Mouse (Mus musculus) stomach, embryonic 15.5 days (tissue): ENCODE measurements around the gene Wdr25. TPM values are rescaled to one million over a fixed set of nuclear protein-coding genes. Genes with fewer than 3 reads are reported as not detected.

Experiments
- ATAC-seq: fragments of 200-750 bp; cut with Nextera tagmentation; 2 replicates; pipeline ENCODE4 v1.8.0; 2017; ENCODE audit warnings: low read depth, moderate number of reproducible peaks, moderate TSS enrichment; ENCODE audit not compliant: insufficient read depth, low FRiP score
- H3K27ac ChIP-seq: fragments of 300-500 bp; sonication (generic); 2 replicates; pipeline ENCODE4 v1.5.1; 2015; ENCODE audit warnings: mild to moderate bottlenecking, inconsistent platforms
- H3K27me3 ChIP-seq: fragments of 300-500 bp; sonication (generic); replicated peaks from 2 replicates; pipeline ENCODE4 v1.6.1; 2015; ENCODE audit warnings: inconsistent platforms
- H3K36me3 ChIP-seq: fragments of 300-500 bp; sonication (generic); 2 replicates; pipeline ENCODE4 v1.6.1; 2015; ENCODE audit warnings: inconsistent platforms
- H3K4me1 ChIP-seq: fragments of 300-500 bp; sonication (generic); 2 replicates; pipeline ENCODE4 v1.6.1; 2015; ENCODE audit warnings: inconsistent platforms
- H3K4me2 ChIP-seq: fragments of 300-500 bp; sonication (generic); 2 replicates; pipeline ENCODE4 v1.6.1; 2015; ENCODE audit warnings: mild to moderate bottlenecking, inconsistent platforms
- H3K4me3 ChIP-seq: fragments of 300-500 bp; sonication (generic); replicated peaks from 2 replicates; pipeline ENCODE4 v1.5.1; 2015; ENCODE audit warnings: inconsistent platforms
- H3K9ac ChIP-seq: fragments of 300-500 bp; sonication (generic); 2 replicates; pipeline ENCODE4 v1.6.1; 2015; ENCODE audit warnings: inconsistent platforms
- H3K9me3 ChIP-seq: fragments of 300-500 bp; sonication (generic); 2 replicates; pipeline ENCODE4 v1.6.1; 2016; ENCODE audit warnings: inconsistent platforms
- WGBS: fragments of 180-500 bp; shearing (Covaris S2); methylation state at CpG from one replicate; pipeline ENCODE4 v1.1.7; 2015; 5-methylcytosine and 5-hydroxymethylcytosine counted together
- polyA plus RNA-seq: library from polyadenylated mRNA; unstranded; fragments of >200 nt; fragmentation: Nextera tagmentation; extraction: Ambion mirVana; gene quantifications from 2 replicates; pipeline ENCODE4 v1.2.1, GENCODE M21; 2015

The Wdr25 gene
- polyA plus RNA-seq, 1 experiment from 2014 or later, result 8.3 TPM

DNA sequence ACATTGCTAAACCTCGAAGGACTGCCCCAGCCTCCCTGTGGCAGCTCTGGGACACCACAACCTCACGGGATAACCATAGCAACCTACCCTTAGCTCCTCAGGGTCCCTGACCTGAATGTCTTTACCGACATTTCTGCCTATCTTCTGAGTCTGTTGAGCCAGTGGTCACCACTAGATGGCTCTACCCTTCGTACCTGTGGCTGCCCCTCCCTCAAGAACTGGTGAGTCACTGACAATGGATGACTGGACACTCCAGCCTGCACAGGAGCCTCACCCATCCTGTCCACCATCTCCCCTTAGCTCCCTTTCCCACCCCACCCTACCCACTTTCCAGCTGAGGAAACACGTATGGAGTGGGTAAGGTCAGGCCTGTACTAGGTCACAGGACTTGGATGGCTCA lies 151.1 kb downstream of the Wdr25 start:
- Histone ChIP-seq H3K4me3 (no peak overlapping the region), H3K36me3 (no peaks in the 10 kb centered on the region), H3K4me1 (peaks cover 5% of the 10 kb centered on the region; the same call in 1 of the 2 replicates), H3K27ac (no peak overlapping the region), H3K9me3 (no peaks in the 10 kb centered on the region), H3K9ac (no peak overlapping the region), H3K4me2 (no peak overlapping the region), H3K27me3 (0 out of 2 replicates have a peak, but pooled peaks cover 4% of the 10 kb centered on the region)
- WGBS, result 26% methylated on average over 5 of the region's 5 CpGs
- 0 out of 2 replicates have a peak, but pooled peaks have one; percentile 15 for ATAC-seq

DNA sequence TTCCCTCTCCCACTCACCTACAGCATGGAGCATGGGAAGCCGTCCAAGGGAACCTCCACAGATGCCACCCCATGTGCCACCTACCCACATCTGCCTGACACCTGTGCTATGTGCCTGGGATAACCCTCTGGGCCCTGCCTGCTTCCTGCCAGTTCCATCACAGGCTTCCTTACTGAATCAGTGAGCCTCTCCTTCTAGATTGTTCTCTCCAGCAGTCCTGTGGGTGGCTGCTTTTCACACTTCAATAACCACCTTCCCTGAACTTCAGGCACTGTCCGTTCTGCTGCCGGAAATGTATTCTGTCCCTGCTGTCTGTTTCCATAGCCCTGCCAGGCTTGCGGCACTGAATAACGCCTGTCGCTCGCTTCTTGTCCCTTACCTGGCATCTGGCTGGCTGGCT lies 152.2 kb downstream of the Wdr25 start:
- WGBS, result 81% methylated on average over 7 of the region's 7 CpGs
- Histone ChIP-seq H3K9ac (no peak overlapping the region), H3K9me3 (no peaks in the 10 kb centered on the region), H3K27ac (no peak overlapping the region), H3K36me3 (no peaks in the 10 kb centered on the region), H3K4me1 (peaks cover 5% of the 10 kb centered on the region; the same call in 1 of the 2 replicates), H3K27me3 (peaks cover 13% of the 10 kb centered on the region; the same call in 1 of the 2 replicates), H3K4me3 (no peak overlapping the region), H3K4me2 (no peak overlapping the region)
- no peak for ATAC-seq

DNA sequence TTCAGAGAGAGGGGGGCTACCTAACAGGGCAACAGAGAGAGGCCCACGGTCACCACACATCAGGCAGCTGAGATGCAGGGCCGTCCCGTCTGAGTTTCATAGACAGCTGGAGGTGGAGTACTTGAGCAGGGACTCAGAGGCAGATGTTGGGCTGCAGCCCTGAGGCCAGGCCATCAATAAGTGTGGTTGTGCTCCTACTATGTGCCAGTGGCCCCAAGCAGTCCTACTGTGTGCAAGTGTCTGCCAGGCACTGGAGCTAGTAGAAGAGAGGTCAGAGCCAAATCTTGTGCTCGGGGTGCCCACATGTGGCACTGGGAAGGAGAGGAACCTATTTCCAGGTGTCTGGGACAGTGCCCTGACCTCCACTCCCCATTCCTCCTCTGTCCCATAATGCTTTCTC lies 156.5 kb downstream of the Wdr25 start:
- WGBS, result 86% methylated on average over 4 of the region's 4 CpGs
- Histone ChIP-seq H3K9me3 (no peaks in the 10 kb centered on the region), H3K4me3 (no peak overlapping the region), H3K27me3 (peaks cover 55% of the 10 kb centered on the region), H3K4me1 (peaks cover 17% of the 10 kb centered on the region), H3K4me2 (no peak overlapping the region), H3K27ac (no peak overlapping the region), H3K36me3 (no peaks in the 10 kb centered on the region), H3K9ac (no peak overlapping the region)
- ATAC-seq, result no peak

DNA sequence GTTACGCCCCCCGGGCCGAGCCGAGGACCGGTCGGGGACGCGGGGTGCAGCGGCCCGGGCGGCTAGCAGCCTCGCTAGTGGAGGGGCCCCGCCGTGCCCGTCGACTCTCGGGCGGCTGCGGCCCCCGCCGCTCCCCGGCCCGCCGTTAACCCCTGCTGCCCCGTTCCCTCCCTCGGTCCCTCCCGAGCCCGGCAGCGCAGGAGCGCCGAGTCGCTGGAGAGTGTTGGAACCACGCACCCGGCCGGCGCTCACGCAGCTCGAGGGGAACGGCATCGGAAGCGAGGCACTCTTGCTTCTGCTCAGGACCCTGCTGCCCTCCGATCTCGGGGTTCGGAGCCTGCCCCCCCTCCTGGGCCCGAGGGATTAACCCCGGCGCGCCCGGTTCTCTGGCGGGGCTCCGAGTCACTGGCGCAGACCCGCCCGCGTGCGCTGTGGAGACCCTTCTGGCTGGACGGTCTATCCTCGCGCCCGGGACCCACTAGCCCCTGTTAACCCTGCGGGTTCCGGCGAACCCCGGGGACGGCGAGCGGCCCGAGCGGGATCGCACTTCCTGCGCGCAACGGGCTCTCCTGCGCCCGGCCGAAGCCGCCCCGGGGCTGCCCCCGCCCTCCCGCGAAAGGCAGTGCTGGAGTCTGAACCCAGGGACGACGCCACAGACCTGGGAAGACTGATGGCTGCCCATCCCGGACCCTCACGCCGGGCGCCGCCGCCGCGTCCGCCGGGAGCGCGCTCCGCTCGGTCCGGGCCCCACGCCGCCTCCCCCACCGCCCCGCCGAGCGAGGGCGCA lies 159.8 kb downstream of the Wdr25 start:
- H3K4me2 ChIP-seq, result peak overlapping the region; percentile 94
- peak overlapping the region; percentile 50 for H3K9ac ChIP-seq
- no peak; the same call in 1 of the 2 replicates for ATAC-seq
- H3K9me3 ChIP-seq, result no peaks in the 10 kb centered on the region
- H3K27me3 ChIP-seq, result peaks cover 63% of the 10 kb centered on the region
- no peak overlapping the region for H3K27ac ChIP-seq
- under 1% methylated on average over 81 of the region's 105 CpGs for WGBS
- no peaks in the 10 kb centered on the region for H3K36me3 ChIP-seq
- H3K4me3 ChIP-seq, result peak overlapping the region; percentile 48
- peaks cover 15% of the 10 kb centered on the region for H3K4me1 ChIP-seq

DNA sequence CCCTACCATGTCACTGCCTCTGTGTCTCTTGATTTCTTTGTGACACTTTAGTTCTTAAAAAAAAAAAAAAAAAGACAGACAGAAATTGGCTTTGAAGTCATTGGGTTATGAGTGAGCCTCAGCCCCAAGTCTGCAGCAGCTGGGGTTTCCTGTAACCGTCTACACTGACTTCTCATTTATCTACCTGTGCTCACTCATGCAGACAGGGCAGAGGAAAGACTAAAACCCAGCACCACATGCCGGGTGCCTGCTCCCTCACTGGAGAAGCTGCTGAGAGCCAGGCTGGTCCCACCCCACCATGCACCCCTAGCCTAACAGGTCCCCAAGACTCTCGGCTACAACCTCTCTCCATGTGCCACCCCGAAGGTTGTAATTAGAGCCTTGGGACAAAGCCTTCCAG lies 164.3 kb downstream of the Wdr25 start:
- no peak overlapping the region for H3K4me3 ChIP-seq
- no peaks in the 10 kb centered on the region for H3K9me3 ChIP-seq
- H3K9ac ChIP-seq, result no peak overlapping the region
- no peak overlapping the region for H3K27ac ChIP-seq
- WGBS, result 64% methylated on average over 4 of the region's 4 CpGs
- ATAC-seq, result no peak
- no peak overlapping the region for H3K4me2 ChIP-seq
- H3K36me3 ChIP-seq, result no peaks in the 10 kb centered on the region
- H3K27me3 ChIP-seq, result peaks cover 34% of the 10 kb centered on the region
- H3K4me1 ChIP-seq, result peaks cover 9% of the 10 kb centered on the region

DNA sequence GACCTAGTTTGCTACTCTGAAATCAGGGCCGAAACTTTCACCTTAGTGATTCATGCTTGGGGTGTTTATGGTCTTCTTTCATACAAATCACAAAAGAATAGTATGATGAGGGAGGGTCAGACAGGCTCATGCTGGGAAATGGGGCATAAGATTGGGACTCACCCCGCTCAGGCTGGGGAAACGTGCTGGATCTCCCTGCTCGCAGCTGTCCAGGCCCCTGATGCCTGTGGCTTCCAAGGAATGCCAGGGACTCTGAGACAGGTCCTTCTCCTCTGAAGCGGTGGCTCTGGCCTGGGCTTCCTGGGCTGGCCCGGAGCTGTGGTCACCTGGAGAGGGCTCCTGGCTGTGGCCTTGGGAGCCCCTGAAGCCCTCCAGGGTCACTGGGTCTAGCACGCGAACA lies 165.2 kb downstream of the Wdr25 start:
- ATAC-seq, result no peak
- no peak overlapping the region for H3K4me2 ChIP-seq
- H3K27me3 ChIP-seq, result peaks cover 25% of the 10 kb centered on the region

DNA sequence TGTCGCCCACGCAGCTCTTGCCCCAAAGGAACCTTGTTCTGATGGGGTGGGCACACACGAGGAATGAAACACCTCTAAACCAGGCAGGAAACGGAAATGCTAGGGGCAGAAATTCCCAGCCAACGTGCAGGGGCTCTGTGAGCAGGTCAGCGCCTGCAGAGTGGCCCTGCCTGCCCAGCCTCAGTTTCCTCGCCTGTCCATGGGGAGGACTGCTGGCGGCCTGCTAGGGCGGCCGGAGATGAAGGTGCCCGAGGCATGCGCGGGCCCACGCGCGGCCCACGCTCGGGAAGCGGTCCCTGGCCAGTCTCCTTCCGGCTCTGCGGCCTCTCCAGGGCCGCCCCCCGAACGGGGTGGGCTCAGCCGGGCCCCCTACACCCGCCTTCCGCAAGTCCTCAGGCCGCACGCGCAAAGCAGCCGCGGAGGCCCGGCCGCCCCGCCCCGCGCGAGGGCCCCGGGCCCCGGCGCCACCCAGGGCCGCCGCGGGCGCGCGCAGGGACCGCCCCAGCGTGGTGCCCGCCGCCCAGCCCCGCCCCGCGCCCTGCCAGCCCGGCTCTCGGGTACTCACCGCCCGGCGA lies 174.2 kb downstream of the Wdr25 start:
- Histone ChIP-seq H3K4me1 (peaks cover 8% of the 10 kb centered on the region), H3K27ac (no peak overlapping the region), H3K4me3 (peak overlapping the region; percentile 48), H3K27me3 (0 out of 2 replicates have a peak, but pooled peaks cover 5% of the 10 kb centered on the region), H3K4me2 (peak overlapping the region; percentile 73), H3K9me3 (no peaks in the 10 kb centered on the region), H3K9ac (peak overlapping the region; percentile 53), H3K36me3 (no peaks in the 10 kb centered on the region)
- 3% methylated on average over 35 of the region's 59 CpGs for WGBS
- peak; percentile 87 for ATAC-seq

More for the DNA sequence above, 165.2 kb downstream of the Wdr25 start:
- no peaks in the 10 kb centered on the region for H3K36me3 ChIP-seq
- WGBS, result 81% methylated on average over 8 of the region's 8 CpGs
- no peak overlapping the region for H3K4me3 ChIP-seq
- no peak overlapping the region for H3K27ac ChIP-seq
- no peak overlapping the region for H3K9ac ChIP-seq
- H3K9me3 ChIP-seq, result no peaks in the 10 kb centered on the region
- peaks cover 2% of the 10 kb centered on the region; the same call in 1 of the 2 replicates for H3K4me1 ChIP-seq

DNA sequence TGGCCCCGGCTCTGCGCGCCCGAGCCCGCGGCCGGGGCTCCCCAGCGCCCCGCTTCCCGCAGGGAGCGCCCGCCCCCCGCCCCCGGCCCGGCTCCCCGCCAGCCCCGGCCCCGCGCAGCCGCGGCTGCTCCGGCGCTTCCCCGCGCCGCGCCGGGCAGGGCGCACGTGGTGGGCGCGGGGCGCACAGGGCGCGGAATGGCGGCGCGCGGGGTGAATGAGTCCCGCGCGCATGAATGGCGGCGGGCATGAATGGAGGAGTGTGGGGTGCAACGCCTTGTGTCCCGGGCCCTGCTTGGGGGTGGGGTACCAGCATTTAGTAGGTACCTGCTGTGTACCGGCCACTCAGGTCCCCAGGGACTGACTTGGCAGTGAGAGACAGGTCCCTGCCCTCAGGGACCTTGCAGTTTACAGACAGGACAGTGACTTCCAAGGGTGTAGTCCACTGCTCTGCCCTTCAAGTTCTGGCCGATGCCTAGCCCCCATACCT lies 174.8 kb downstream of the Wdr25 start, which contains the start of gene Begain:
Gene Begain (minus strand): TSS at position 51 of the 487 bp plus-strand sequence.
- H3K4me3 ChIP-seq, result peak within 1 kb of the TSS; percentile 48
- 0 out of 2 replicates have a peak, but pooled peaks cover 5% of the 10 kb centered on the region for H3K27me3 ChIP-seq
- peaks cover 8% of the 10 kb centered on the region for H3K4me1 ChIP-seq
- 2% methylated on average over 35 of the region's 48 CpGs for WGBS
- ATAC-seq, result peak; percentile 37
- no peaks in the 10 kb centered on the region for H3K9me3 ChIP-seq
- peak within 1 kb of the TSS; percentile 53 for H3K9ac ChIP-seq
- no peak within 1 kb of the TSS for H3K27ac ChIP-seq
- peak within 1 kb of the TSS; percentile 73 for H3K4me2 ChIP-seq
- H3K36me3 ChIP-seq, result no peaks in the 10 kb centered on the region

DNA sequence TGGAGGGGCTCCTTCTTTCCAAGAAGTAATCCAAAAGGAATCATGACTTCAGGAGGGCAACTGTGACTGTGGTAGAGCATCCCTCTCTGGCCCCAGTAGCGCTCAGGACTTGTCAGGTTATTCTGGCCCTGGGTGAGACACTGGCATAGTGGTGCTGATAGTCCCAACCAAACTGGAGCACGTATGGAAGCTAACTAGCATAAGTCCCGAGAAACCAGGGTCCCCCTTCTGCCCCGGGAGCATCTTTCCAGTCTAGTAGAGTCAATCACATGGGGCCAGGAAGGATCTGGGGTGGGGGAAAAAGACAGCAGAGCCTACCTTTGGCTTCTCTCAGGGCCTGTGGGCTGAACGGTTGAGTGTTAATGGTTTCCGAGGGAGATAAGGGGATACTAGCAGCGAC lies 175.3 kb downstream of the Wdr25 start:
- Histone ChIP-seq H3K27ac (no peak overlapping the region), H3K9ac (no peak overlapping the region), H3K4me1 (peaks cover 8% of the 10 kb centered on the region), H3K36me3 (no peaks in the 10 kb centered on the region), H3K9me3 (no peaks in the 10 kb centered on the region), H3K4me3 (peak overlapping the region; percentile 48; the same call in 1 of the 2 replicates), H3K4me2 (peak overlapping the region; percentile 73), H3K27me3 (0 out of 2 replicates have a peak, but pooled peaks cover 5% of the 10 kb centered on the region)
- WGBS, result 50% methylated on average over 7 of the region's 7 CpGs
- no peak for ATAC-seq

DNA sequence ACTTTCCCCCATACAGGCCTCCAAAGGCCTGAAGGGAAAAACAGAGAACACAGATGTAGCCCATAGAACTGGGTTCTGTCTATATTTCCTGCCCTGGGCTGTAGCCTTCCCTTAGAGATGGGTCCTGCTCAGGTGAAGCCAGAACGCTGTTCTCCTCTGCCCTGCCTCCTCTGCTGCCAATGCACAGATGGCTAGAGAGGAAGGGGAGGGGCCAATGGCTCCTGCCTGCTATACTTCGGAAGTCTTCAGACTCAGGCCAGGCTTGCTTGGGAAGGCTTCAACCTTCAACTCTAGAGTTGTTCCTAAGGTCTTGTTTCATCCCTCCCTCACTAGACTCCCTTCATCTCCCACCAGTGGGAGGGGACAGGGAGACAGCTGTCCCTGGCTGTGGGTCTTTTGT lies 176.3 kb downstream of the Wdr25 start:
- H3K36me3 ChIP-seq, result no peaks in the 10 kb centered on the region
- no peaks in the 10 kb centered on the region for H3K9me3 ChIP-seq
- H3K9ac ChIP-seq, result no peak overlapping the region
- 0 out of 2 replicates have a peak, but pooled peaks cover 5% of the 10 kb centered on the region for H3K27me3 ChIP-seq
- 44% methylated on average over 2 of the region's 2 CpGs for WGBS
- H3K4me1 ChIP-seq, result peaks cover 8% of the 10 kb centered on the region
- no peak overlapping the region for H3K27ac ChIP-seq
- no peak overlapping the region for H3K4me3 ChIP-seq
- H3K4me2 ChIP-seq, result no peak overlapping the region
- no peak for ATAC-seq

DNA sequence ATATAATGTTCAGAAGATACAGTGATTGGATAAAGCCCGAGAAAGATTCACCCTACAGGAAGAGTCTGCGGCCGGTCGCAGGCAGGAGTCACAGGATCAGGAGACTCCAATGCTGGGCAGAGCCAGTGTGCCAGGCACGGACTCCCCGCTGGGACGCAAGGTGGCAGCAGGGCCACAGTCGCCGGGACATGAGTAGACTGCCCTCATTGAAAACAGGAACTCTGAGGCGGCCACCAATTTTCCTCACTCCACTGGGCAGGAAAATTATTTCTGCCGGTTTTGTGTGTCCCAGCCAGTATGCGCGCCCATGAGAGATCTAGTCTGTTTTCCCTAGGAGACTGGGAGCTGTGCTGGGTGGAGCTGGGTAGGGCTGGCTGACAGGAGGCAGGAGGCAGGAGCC lies 177.8 kb downstream of the Wdr25 start:
- 89% methylated on average over 13 of the region's 13 CpGs for WGBS
- no peak overlapping the region for H3K4me2 ChIP-seq
- H3K36me3 ChIP-seq, result no peaks in the 10 kb centered on the region
- H3K27me3 ChIP-seq, result 0 out of 2 replicates have a peak, but pooled peaks cover 5% of the 10 kb centered on the region
- no peak for ATAC-seq
- H3K4me3 ChIP-seq, result no peak overlapping the region
- H3K9ac ChIP-seq, result no peak overlapping the region
- H3K27ac ChIP-seq, result no peak overlapping the region
- no peaks in the 10 kb centered on the region for H3K9me3 ChIP-seq
- H3K4me1 ChIP-seq, result peaks cover 8% of the 10 kb centered on the region

DNA sequence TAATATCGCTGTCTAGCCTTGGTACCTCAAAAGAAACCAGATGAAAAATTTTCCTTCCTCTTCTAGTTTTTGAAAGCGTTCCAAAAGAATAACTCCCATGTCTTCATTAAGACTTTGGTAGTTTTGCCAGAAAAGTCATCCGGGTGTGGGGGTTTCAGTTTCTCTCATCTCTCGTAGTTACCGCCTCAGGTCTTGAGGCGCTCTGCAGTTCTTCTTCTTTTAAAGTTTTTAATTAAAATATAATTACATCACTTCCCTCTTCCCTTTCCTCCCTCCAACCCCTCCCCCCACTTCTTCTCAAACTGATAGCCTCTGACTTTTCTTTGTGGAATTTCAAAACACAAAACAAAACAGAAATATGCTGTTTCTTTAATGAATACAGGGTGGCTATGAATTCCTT lies 180.7 kb downstream of the Wdr25 start:
- H3K4me2 ChIP-seq, result no peak overlapping the region
- H3K9me3 ChIP-seq, result no peaks in the 10 kb centered on the region
- H3K9ac ChIP-seq, result no peak overlapping the region
- WGBS, result 73% methylated on average over 6 of the region's 6 CpGs
- no peaks in the 10 kb centered on the region for H3K4me1 ChIP-seq
- no peaks in the 10 kb centered on the region for H3K36me3 ChIP-seq
- no peak overlapping the region for H3K27ac ChIP-seq
- no peak for ATAC-seq
- no peak overlapping the region for H3K4me3 ChIP-seq
- H3K27me3 ChIP-seq, result 0 out of 2 replicates have a peak, but pooled peaks cover 5% of the 10 kb centered on the region
